37 mouse cellular contexts compared by ENCODE assay signal in genomic region chr3:129862592-129862991, GRCm38 (mm10). TPM values are rescaled to one million over a fixed set of nuclear protein-coding genes. Genes with fewer than 3 reads are reported as not detected.
"Had no signal": no experiment of that assay in that cellular context is flagged by ENCODE, and none has a peak within 500 bp of the region (broad histone marks: within the 10 kb centered on the region; RNA-seq: fewer than 3 reads in every experiment).

No protein-coding gene starts in this region.

- H3K27me3 ChIP-seq: heart, embryonic 12.5 days; hindbrain, embryonic 13.5 days; hindbrain, embryonic 15.5 days; intestine, embryonic 15.5 days; kidney, embryonic 15.5 days; limb, embryonic 12.5 days; liver, embryonic 13.5 days; liver, embryonic 15.5 days had no signal

- H3K4me1 ChIP-seq: heart, embryonic 10.5 days; heart, embryonic 12.5 days; hindbrain, embryonic 13.5 days; hindbrain, embryonic 15.5 days; intestine, embryonic 15.5 days; kidney, embryonic 15.5 days; limb, embryonic 10.5 days; limb, embryonic 12.5 days; liver, embryonic 13.5 days; liver, embryonic 15.5 days had no signal

- DNase-seq: gastrocnemius, adult 2 months; gastrocnemius, postnatal 10 days; gastrocnemius, postnatal 25 days; heart, adult 18-20 months; heart, postnatal 10 days; heart, postnatal 36 days; kidney, adult 18-20 months; kidney, adult 8-10 months; kidney, postnatal 14 days; kidney, postnatal 36 days; layer of hippocampus, adult 9-11 months; layer of hippocampus, postnatal 36 days; liver; liver, embryonic 13.5 days had no signal

- H3K4me2 ChIP-seq: heart, embryonic 12.5 days; hindbrain, embryonic 13.5 days; hindbrain, embryonic 15.5 days; intestine, embryonic 15.5 days; kidney, embryonic 15.5 days; limb, embryonic 12.5 days; liver, embryonic 11.5 days; liver, embryonic 13.5 days; liver, embryonic 15.5 days had no signal

- H3K36me3 ChIP-seq: heart, embryonic 10.5 days; heart, embryonic 12.5 days; hindbrain, embryonic 13.5 days; hindbrain, embryonic 15.5 days; intestine, embryonic 15.5 days; kidney, embryonic 15.5 days; limb, embryonic 10.5 days; limb, embryonic 12.5 days had no signal

- ATAC-seq: inflammation-experienced regulatory T-cells, adult 6 months; intestine, embryonic 15.5 days; intestine, postnatal 0 days had no signal

- H3K9me3 ChIP-seq: hindbrain, embryonic 13.5 days; hindbrain, embryonic 15.5 days; intestine, embryonic 15.5 days; kidney, embryonic 15.5 days; liver, embryonic 13.5 days; liver, embryonic 15.5 days had no signal

- H3K27ac ChIP-seq: gastrocnemius, adult 2 months; heart, embryonic 10.5 days; hindbrain, embryonic 13.5 days; hindbrain, embryonic 15.5 days; intestine, embryonic 15.5 days; kidney, embryonic 15.5 days; kidney, postnatal 0 days; limb, embryonic 10.5 days; limb, embryonic 12.5 days; liver, embryonic 13.5 days; liver, embryonic 15.5 days had no signal

- H3K4me3 ChIP-seq: gastrocnemius, adult 2 months; heart, embryonic 10.5 days; heart, embryonic 12.5 days; hindbrain, embryonic 13.5 days; hindbrain, embryonic 15.5 days; intestine, embryonic 15.5 days; kidney, embryonic 15.5 days; limb, embryonic 10.5 days; limb, embryonic 12.5 days; liver, embryonic 13.5 days; liver, embryonic 15.5 days had no signal

- H3K9ac ChIP-seq: heart, embryonic 12.5 days; hindbrain, embryonic 13.5 days; hindbrain, embryonic 15.5 days; intestine, embryonic 15.5 days; kidney, embryonic 15.5 days; limb, embryonic 12.5 days; liver, embryonic 13.5 days; liver, embryonic 15.5 days had no signal

RNA-seq across cellular contexts. Expression of gene Cfi, which starts 26.9 kb away (rescaled TPM):
- total RNA-seq: gastrocnemius, adult 2 months; gastrocnemius, postnatal 25 days; granulocyte monocyte progenitor cell, adult 5-6 weeks; hematopoietic stem cell, adult 5-6 weeks; layer of hippocampus, adult 18-20 months; layer of hippocampus, postnatal 14 days; layer of hippocampus, postnatal 36 days; left cerebral cortex, adult 18-20 months; left cerebral cortex, postnatal 10 days; left cerebral cortex, postnatal 25 days had no signal
- polyA plus RNA-seq: inflammation-experienced regulatory T-cells, adult 6 months had no signal

RNA-seq across cellular contexts. Expression of gene Rrh, which starts 40.2 kb away (rescaled TPM):
- total RNA-seq: gastrocnemius, adult 2 months; gastrocnemius, postnatal 25 days; heart, adult 18-20 months; heart, postnatal 36 days had no signal
- polyA plus RNA-seq: heart, embryonic 10.5 days; heart, embryonic 14.5 days; hindbrain, embryonic 11.5 days; intestine, embryonic 15.5 days; large intestine, adult 2 months; limb, embryonic 10.5 days; liver, embryonic 15.5 days had no signal
